Mouse (Mus musculus) hindbrain, embryonic 16.5 days (tissue): ENCODE results near the gene Cmss1. TPM values are rescaled to one million over a fixed set of nuclear protein-coding genes. Genes with fewer than 3 reads are reported as not detected.

ENCODE experiments used
- ATAC-seq: fragments of 200-750 bp; cut with Nextera tagmentation; 2 replicates; pipeline ENCODE4 v1.8.0; 2017; ENCODE audit warnings: moderate TSS enrichment, moderate library complexity
- H3K27ac ChIP-seq: fragments of 300-500 bp; sonication (generic); 2 replicates; pipeline ENCODE4 v1.5.1; 2014; ENCODE audit warnings: low read depth, mild to moderate bottlenecking, control low read depth, low read length, moderate library complexity
- H3K27me3 ChIP-seq: fragments of 300-500 bp; sonication (generic); replicated peaks from 2 replicates; pipeline ENCODE4 v1.6.1; 2014; ENCODE audit warnings: low read length; ENCODE audit not compliant: control insufficient read depth, insufficient read depth
- H3K36me3 ChIP-seq: fragments of 300-500 bp; sonication (generic); 2 replicates; pipeline ENCODE4 v1.6.1; 2014; ENCODE audit warnings: mild to moderate bottlenecking, low read length, moderate library complexity, mixed read lengths; ENCODE audit not compliant: control insufficient read depth, insufficient read depth
- H3K4me1 ChIP-seq: fragments of 300-500 bp; sonication (generic); 2 replicates; pipeline ENCODE4 v1.6.1; 2014; ENCODE audit warnings: low read depth, low read length; ENCODE audit not compliant: control insufficient read depth, insufficient read depth
- H3K4me2 ChIP-seq: fragments of 300-500 bp; sonication (generic); 2 replicates; pipeline ENCODE4 v1.6.1; 2014; ENCODE audit warnings: mild to moderate bottlenecking, low read length, control low read depth, moderate library complexity
- H3K4me3 ChIP-seq: fragments of 300-500 bp; sonication (generic); 2 replicates; pipeline ENCODE4 v1.5.1; 2014; ENCODE audit warnings: mild to moderate bottlenecking, low read length, control low read depth, moderate library complexity
- H3K9ac ChIP-seq: fragments of 300-500 bp; sonication (generic); 2 replicates; pipeline ENCODE4 v1.6.1; 2014; ENCODE audit warnings: low read depth, mild to moderate bottlenecking, control low read depth, low read length, moderate library complexity
- H3K9me3 ChIP-seq: fragments of 300-500 bp; sonication (generic); 2 replicates; pipeline ENCODE4 v1.6.1; 2014; ENCODE audit warnings: mild to moderate bottlenecking, low read length, moderate library complexity; ENCODE audit not compliant: control insufficient read depth
- WGBS: fragments of 180-500 bp; shearing (Covaris S2); extraction: QIAGEN DNeasy Blood & Tissue Kit; methylation state at CpG from one replicate; pipeline ENCODE4 v1.1.7; 2014; 5-methylcytosine and 5-hydroxymethylcytosine counted together
- polyA plus RNA-seq: library from polyadenylated mRNA; unstranded; fragments of >200 nt; fragmentation: Nextera tagmentation; extraction: Ambion mirVana; gene quantifications from 2 replicates; pipeline ENCODE4 v1.2.1, GENCODE M21; 2015

Gene Cmss1
- polyA plus RNA-seq, 1 experiment from 2014 or later = 38.4 TPM

DNA sequence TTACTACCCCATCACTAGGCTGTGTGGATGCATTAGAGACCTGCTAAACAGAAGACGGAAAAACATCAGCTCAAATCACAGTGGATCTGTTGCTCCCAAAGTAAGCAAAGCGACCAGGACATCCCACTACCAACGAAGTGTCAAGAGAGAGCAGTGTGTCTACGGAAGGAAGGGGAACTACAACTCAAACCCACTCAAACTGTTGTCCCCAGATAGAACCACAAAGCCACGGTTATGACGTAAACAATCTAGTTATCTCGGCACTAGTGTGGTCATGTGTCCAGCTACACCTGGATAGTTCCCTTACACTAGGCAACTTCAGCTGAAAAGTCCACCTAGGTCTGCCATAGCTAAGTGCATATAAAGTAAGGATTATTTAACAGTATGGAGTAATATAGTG lies 242.2 kb downstream of the Cmss1 start:
- no peak overlapping the region for H3K27ac ChIP-seq
- WGBS = 87% methylated on average over 7 of the region's 7 CpGs
- H3K4me3 ChIP-seq = no peak overlapping the region
- H3K9me3 ChIP-seq = no peaks in the 10 kb centered on the region
- no peak overlapping the region for H3K9ac ChIP-seq
- H3K36me3 ChIP-seq = no peaks in the 10 kb centered on the region
- peaks cover 5% of the 10 kb centered on the region; the same call in 1 of the 2 replicates for H3K4me1 ChIP-seq
- H3K27me3 ChIP-seq = no peaks in the 10 kb centered on the region
- no peak overlapping the region for H3K4me2 ChIP-seq
- no peak for ATAC-seq

DNA sequence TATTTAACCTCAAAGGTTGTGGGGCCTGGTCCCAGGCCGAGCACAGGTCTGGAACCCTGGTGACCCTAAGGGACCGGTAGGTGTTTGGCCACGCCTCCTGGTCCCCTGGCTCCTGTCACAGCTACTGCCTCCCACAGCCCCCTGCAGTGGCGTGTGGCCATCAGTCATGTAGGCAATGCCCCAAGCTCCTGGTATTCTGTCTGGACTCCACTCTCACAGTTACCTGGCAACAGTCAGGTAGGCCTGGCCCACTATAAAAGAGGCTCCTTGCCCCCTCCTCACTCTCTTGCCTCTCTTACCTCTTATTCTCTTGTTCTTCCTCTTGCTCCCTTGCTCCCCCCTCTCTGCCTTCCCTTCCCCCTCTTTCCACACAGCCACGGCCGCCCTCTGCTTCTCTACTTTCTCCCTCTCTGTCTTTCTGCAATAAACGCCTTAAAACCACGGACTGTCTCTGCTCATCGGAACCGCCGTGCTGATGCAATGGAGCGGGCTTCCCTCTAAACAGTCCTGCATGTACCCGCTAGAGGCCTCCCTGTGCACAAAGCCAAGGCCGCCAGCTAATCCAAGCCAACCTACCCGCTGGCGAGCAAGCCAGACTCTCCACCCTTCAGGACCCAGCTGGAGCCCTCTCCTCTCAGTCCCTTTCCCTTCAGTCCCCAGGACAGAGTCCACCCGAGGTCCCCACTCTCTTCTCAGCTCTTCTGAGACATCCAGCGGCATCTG lies 243.8 kb downstream of the Cmss1 start:
- H3K36me3 ChIP-seq = no peaks in the 10 kb centered on the region
- H3K27ac ChIP-seq = no peak overlapping the region
- no peaks in the 10 kb centered on the region for H3K9me3 ChIP-seq
- 38% methylated on average over 18 of the region's 18 CpGs for WGBS
- no peak overlapping the region for H3K4me3 ChIP-seq
- peak; percentile 91 for ATAC-seq
- peaks cover 5% of the 10 kb centered on the region; the same call in 1 of the 2 replicates for H3K4me1 ChIP-seq
- H3K9ac ChIP-seq = peak overlapping the region; percentile 18
- peak overlapping the region; percentile 29 for H3K4me2 ChIP-seq
- H3K27me3 ChIP-seq = no peaks in the 10 kb centered on the region

DNA sequence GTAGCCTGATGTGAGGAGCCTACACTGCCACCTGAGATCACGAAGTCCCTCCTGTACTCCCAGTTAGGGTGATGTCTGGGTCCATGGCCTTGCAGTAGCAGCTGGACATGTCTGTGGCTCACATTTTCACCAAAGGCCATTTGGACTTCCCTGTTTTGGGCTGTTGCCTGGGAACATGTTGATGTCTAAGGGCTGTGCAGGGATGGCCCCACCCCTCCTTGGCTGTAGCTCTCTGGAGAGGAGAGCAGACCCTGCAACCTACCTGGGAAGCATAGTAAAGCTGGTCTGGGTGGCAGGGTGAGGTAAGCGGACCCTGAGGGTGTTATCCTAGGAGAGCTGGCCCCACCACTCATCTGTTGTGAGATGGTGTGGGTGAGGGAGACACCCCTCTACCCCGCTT lies 245.9 kb downstream of the Cmss1 start:
- H3K4me2 ChIP-seq = no peak overlapping the region
- H3K4me1 ChIP-seq = peaks cover 5% of the 10 kb centered on the region; the same call in 1 of the 2 replicates
- no peaks in the 10 kb centered on the region for H3K36me3 ChIP-seq
- H3K4me3 ChIP-seq = no peak overlapping the region
- 100% methylated on average over 3 of the region's 3 CpGs for WGBS
- no peaks in the 10 kb centered on the region for H3K27me3 ChIP-seq
- no peak overlapping the region for H3K27ac ChIP-seq
- H3K9me3 ChIP-seq = no peaks in the 10 kb centered on the region
- H3K9ac ChIP-seq = no peak overlapping the region
- no peak for ATAC-seq

GRCm38 (mm10) chr16:57359251-57359650 lies 247.4 kb downstream of the Cmss1 start:
- Histone ChIP-seq H3K27ac (no peak overlapping the region), H3K4me3 (no peak overlapping the region), H3K36me3 (no peaks in the 10 kb centered on the region), H3K9me3 (no peaks in the 10 kb centered on the region), H3K9ac (no peak overlapping the region), H3K4me2 (no peak overlapping the region), H3K27me3 (no peaks in the 10 kb centered on the region), H3K4me1 (peaks cover 5% of the 10 kb centered on the region; the same call in 1 of the 2 replicates)
- no peak for ATAC-seq
- 87% methylated on average over 10 of the region's 10 CpGs for WGBS

- Histone ChIP-seq H3K4me2 (no peak overlapping the region), H3K27ac (no peak overlapping the region), H3K4me3 (no peak overlapping the region), H3K4me1 (peaks cover 3% of the 10 kb centered on the region; the same call in 1 of the 2 replicates), H3K27me3 (no peaks in the 10 kb centered on the region), H3K9me3 (no peaks in the 10 kb centered on the region), H3K36me3 (no peaks in the 10 kb centered on the region), H3K9ac (no peak overlapping the region)
- 81% methylated on average over 6 of the region's 6 CpGs for WGBS
- ATAC-seq = no peak
Measured at GRCm38 (mm10) chr16:57357011-57357410, 249.7 kb downstream of the Cmss1 start.

- no peaks in the 10 kb centered on the region for H3K27me3 ChIP-seq
- peaks cover 3% of the 10 kb centered on the region; the same call in 1 of the 2 replicates for H3K4me1 ChIP-seq
- no peaks in the 10 kb centered on the region for H3K36me3 ChIP-seq
- H3K9me3 ChIP-seq = no peaks in the 10 kb centered on the region
- no peak overlapping the region for H3K4me3 ChIP-seq
- ATAC-seq = no peak
- H3K9ac ChIP-seq = no peak overlapping the region
- no peak overlapping the region for H3K4me2 ChIP-seq
- 74% methylated on average over 6 of the region's 6 CpGs for WGBS
- no peak overlapping the region for H3K27ac ChIP-seq
Measured at GRCm38 (mm10) chr16:57356454-57356853, 250.2 kb downstream of the Cmss1 start.

GRCm38 (mm10) chr16:57353932-57354331 lies 252.7 kb downstream of the Cmss1 start:
- Histone ChIP-seq H3K27ac (no peak overlapping the region), H3K4me2 (no peak overlapping the region), H3K4me3 (no peak overlapping the region), H3K4me1 (peaks cover 3% of the 10 kb centered on the region; the same call in 1 of the 2 replicates), H3K36me3 (no peaks in the 10 kb centered on the region), H3K9me3 (no peaks in the 10 kb centered on the region), H3K9ac (no peak overlapping the region), H3K27me3 (no peaks in the 10 kb centered on the region)
- 0 out of 2 replicates have a peak, but pooled peaks have one; percentile 46 for ATAC-seq
- 82% methylated on average over 6 of the region's 6 CpGs for WGBS

DNA sequence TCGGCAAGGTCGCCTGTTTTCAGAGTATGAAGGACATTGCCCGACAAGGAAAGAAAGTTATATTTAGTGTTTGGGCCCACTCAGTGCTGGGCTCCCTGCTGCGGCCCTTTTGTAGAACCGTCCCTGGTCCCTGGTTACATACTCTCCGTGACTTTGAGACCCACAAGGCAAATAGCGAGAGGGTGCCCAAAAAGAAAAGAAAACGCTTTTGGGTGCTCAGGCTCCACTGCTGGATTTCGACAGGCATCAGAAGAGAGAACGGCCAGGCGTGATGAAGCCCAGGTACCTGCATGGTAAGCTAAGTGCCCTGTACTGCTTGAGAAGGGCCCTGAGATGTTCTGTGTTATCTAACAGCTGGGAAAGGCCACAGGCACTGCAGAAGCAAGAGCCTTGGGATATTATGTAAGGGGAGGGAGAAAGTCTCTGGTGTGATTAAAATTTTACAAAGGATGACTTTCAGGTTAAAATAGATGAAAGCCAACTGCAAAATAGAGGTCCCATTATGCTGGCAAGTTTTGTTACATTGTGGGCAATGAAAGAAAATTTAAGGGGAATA lies 253.4 kb downstream of the Cmss1 start:
- no peaks in the 10 kb centered on the region for H3K9me3 ChIP-seq
- H3K9ac ChIP-seq = no peak overlapping the region
- H3K36me3 ChIP-seq = no peaks in the 10 kb centered on the region
- H3K4me2 ChIP-seq = no peak overlapping the region
- H3K27ac ChIP-seq = no peak overlapping the region
- ATAC-seq = no peak
- H3K4me3 ChIP-seq = no peak overlapping the region
- H3K27me3 ChIP-seq = no peaks in the 10 kb centered on the region
- 82% methylated on average over 11 of the region's 11 CpGs for WGBS
- peaks cover 3% of the 10 kb centered on the region; the same call in 1 of the 2 replicates for H3K4me1 ChIP-seq

DNA sequence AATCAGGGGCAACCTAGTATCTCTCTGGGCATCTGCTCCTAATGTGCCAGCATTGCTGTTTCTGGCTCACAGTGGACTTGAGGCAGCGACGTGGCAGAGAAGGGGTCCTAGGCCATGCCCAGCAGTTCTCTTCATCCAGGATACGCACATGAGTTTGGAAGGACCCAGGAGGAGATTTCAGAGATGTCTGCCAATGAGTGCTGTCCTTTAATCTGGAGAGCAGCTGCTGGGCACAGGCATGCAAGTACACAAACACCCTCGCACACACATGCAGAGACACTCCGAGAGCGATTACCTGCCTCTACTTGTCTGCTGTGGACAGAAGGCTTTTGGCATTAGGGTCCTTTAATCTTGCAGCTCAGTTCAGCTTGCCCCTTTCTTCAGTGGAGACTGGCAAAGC lies 253.9 kb downstream of the Cmss1 start, which contains the start of gene Filip1l:
Gene Filip1l (plus strand): TSS at position 343 of the 400 bp plus-strand sequence.
- 74% methylated on average over 6 of the region's 6 CpGs for WGBS
- H3K9ac ChIP-seq = no peak within 1 kb of the TSS
- H3K4me1 ChIP-seq = peaks cover 3% of the 10 kb centered on the region; the same call in 1 of the 2 replicates
- no peaks in the 10 kb centered on the region for H3K36me3 ChIP-seq
- ATAC-seq = no peak
- H3K27me3 ChIP-seq = no peaks in the 10 kb centered on the region
- H3K9me3 ChIP-seq = no peaks in the 10 kb centered on the region
- no peak within 1 kb of the TSS for H3K4me3 ChIP-seq
- H3K27ac ChIP-seq = no peak within 1 kb of the TSS
- H3K4me2 ChIP-seq = no peak within 1 kb of the TSS
